In the genomic region with DNA sequence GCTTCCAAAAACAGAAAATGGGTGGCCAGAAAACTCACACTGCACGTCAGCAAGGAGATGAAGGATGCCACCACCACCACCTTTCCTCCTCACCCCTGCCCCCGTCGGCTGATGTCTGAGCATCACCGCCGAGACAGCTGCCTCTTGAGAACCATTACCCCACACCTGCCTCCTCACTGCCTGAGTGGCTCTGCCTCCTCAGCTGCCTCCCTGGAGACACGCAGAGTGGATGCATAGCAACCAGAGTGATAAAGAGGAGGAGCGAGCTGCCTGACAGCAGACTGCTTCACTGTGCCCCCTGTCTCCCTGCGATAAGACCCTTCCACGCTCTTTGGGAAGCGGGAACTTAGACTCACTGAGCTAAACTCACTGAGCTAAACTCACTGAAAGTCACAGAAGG, we compare ENCODE assay signal across 12 mouse cellular contexts. TPM values are rescaled to one million over a fixed set of nuclear protein-coding genes. Genes with fewer than 3 reads are reported as not detected.
DNase-seq lines count a peak whose midpoint lies in the region; ATAC-seq lines count a peak whose summit lies in the region.
"Had no signal": no experiment of that assay in that cellular context is flagged by ENCODE, and none has a peak within 500 bp of the region (broad histone marks: within the 10 kb centered on the region; RNA-seq: fewer than 3 reads in every experiment).

No protein-coding gene starts in this region.

- H3K4me3 ChIP-seq in kidney, embryonic 16.5 days (ENCODE audit: low read length), result no peak overlapping the region
- H3K4me3 ChIP-seq: heart, adult 2 months had no signal

- peak; percentile 25 to 57 for DNase-seq in left cerebral cortex, adult 18-20 months (ENCODE audit: low spot score in 2 of 2)
- no peak for DNase-seq in left cerebral cortex, adult 11 months (ENCODE audit: low spot score)
- DNase-seq in frontal cortex, postnatal 10 days (ENCODE audit: low spot score in 2 of 2), result peak; percentile 30 to 33
- DNase-seq in mesoderm, embryonic 11.5 days (ENCODE audit: low read depth, low spot score), result peak; percentile 66
- peak; percentile 34 for DNase-seq in right cerebral cortex, postnatal 14 days
- no peak for DNase-seq in kidney, adult 11 months
- DNase-seq: adrenal gland, adult 2 months; heart, adult 2 months; lung, postnatal 10 days had no signal

- H3K27ac ChIP-seq in kidney, embryonic 16.5 days (ENCODE audit: low read length), result no peak overlapping the region
- H3K27ac ChIP-seq: heart, adult 2 months had no signal

- no peaks in the 10 kb centered on the region for H3K27me3 ChIP-seq in kidney, embryonic 16.5 days (ENCODE audit: insufficient read depth, low read length)

- H3K9ac ChIP-seq in kidney, embryonic 16.5 days (replicated peaks; ENCODE audit: low read length), result no peak overlapping the region

- H3K4me2 ChIP-seq in kidney, embryonic 16.5 days (replicated peaks; ENCODE audit: low read depth, low read length), result no peak overlapping the region

- no peaks in the 10 kb centered on the region for H3K36me3 ChIP-seq in kidney, embryonic 16.5 days (ENCODE audit: insufficient read depth, low read length)

- no peak for ATAC-seq in megakaryocyte-erythroid progenitor cell, adult 5-6 weeks (replicated peaks; ENCODE audit: low FRiP score, low TSS enrichment, poor library complexity, severe bottlenecking)
- no peak for ATAC-seq in kidney, embryonic 16.5 days (ENCODE audit: low FRiP score, low TSS enrichment)

- H3K4me1 ChIP-seq in kidney, embryonic 16.5 days (ENCODE audit: insufficient read depth, low read length), result peaks cover 5% of the 10 kb centered on the region; the same call in 1 of the 2 replicates

- H3K9me3 ChIP-seq in kidney, embryonic 16.5 days (ENCODE audit: low read length), result no peaks in the 10 kb centered on the region

- WGBS in kidney, embryonic 16.5 days, result 25% methylated on average over 10 of the region's 10 CpGs

RNA-seq across cellular contexts. Expression of gene Kcna5, which starts 20.5 kb away (rescaled TPM):
- 1 to 10 TPM; 5.8 to 6.3 TPM for total RNA-seq in left cerebral cortex, adult 18-20 months (2021)
- total RNA-seq in megakaryocyte-erythroid progenitor cell, adult 5-6 weeks (2014; fragmentation: Nextera tagmentation), result not detected in 2 replicates
- total RNA-seq in megakaryocyte-erythroid progenitor cell, adult 5-6 weeks (2017), result not detected in 2 replicates
- 4.8 and 5.0 TPM in 2 replicates for polyA plus RNA-seq in kidney, embryonic 16.5 days (2015; fragmentation: Nextera tagmentation; extraction: Ambion mirVana)
- total RNA-seq: common myeloid progenitor, adult 5-6 weeks had no signal

Comparison
In these comparisons a context has a peak if more than half of its experiments do, and no peak if none do; other contexts are left out.
1. DNase-seq: peak in left cerebral cortex, adult 18-20 months (2 of 2), frontal cortex, postnatal 10 days (2 of 2), mesoderm, embryonic 11.5 days (single experiment) and right cerebral cortex, postnatal 14 days (single experiment); none in left cerebral cortex, adult 11 months (single experiment) and kidney, adult 11 months (single experiment).
2. RNA of gene Kcna5, which starts 20.5 kb away (total RNA-seq): 5.8 to 6.3 TPM in left cerebral cortex, adult 18-20 months; not detected in megakaryocyte-erythroid progenitor cell, adult 5-6 weeks; every median in the first group is over 4 times any median in the second.